Mouse (Mus musculus): ENCODE measurements around the gene Tmem179b.

DNA sequence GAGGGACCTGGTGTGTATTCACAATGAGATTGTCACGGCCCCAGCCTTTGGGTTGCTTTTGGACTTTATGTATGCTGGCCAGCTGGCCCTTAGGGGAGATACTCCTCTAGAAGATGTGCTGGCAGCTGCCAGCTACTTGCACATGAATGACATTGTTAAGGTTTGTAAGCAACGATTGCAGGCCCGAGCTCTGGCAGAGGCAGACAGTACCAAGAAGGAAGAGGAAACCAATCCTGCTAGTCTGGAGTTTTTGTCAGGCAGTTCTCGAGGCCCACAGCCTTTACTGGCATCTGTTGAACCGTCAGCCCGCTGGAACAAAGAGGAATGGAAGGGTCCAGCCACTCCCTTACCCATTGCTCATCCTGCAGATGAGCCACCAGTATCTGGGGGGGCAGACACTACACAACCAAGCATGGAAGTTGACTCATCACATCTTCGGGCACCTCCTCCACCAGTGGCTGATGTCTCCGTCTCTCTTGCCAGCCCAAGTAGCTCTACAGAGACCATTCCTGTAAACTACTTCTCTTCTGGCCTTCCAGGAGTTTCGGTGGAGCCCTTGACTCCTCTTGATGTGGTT is 29.0 kb upstream of the Tmem179b start:
- no peak for TF ChIP-seq CTCF (IDR thresholded peaks at IDR 0.05; ENCODE audit: low read depth)
- TF ChIP-seq EP300 (IDR thresholded peaks at IDR 0.05; ENCODE audit: low read depth) = no peak

Measured in heart, postnatal 0 days (tissue).